Mouse (Mus musculus) ES-E14 (cell line): ENCODE results near the gene Htr3b. TPM values are rescaled to one million over a fixed set of nuclear protein-coding genes. Genes with fewer than 3 reads are reported as not detected.
A peak's percentile ranks its signal among the peaks of the same experiment; 100 is the strongest.

Experiments
- DNase-seq: peaks from one replicate; pipeline ENCODE4 v3.0.0-alpha.2; 2013; ENCODE audit warnings: low read depth, low spot score
- H3K27ac ChIP-seq: 2 replicates; pipeline ENCODE4 v1.5.1; 2012; ENCODE audit warnings: low read depth, mild to moderate bottlenecking, low read length, moderate library complexity, mixed read lengths; ENCODE audit not compliant: poor library complexity, insufficient read depth, severe bottlenecking
- H3K36me3 ChIP-seq: 2 replicates; pipeline ENCODE4 v1.6.1; 2012; ENCODE audit warnings: mild to moderate bottlenecking, low read length, moderate library complexity, mixed read lengths; ENCODE audit not compliant: control insufficient read depth, poor library complexity, insufficient read depth, severe bottlenecking
- H3K4me1 ChIP-seq, 2 experiments: fragments of 150-350 bp in 1 of 2; sonication (generic) in 1 of 2; 2 replicates each; pipeline ENCODE4 v1.6.1; 2012; ENCODE audit warnings: low read length in 2 of 2, mild to moderate bottlenecking in 1 of 2, mixed read lengths in 1 of 2; ENCODE audit not compliant: control insufficient read depth in 2 of 2, insufficient read depth in 2 of 2, poor library complexity in 1 of 2
- H3K4me3 ChIP-seq, 2 experiments: fragments of 150-350 bp in 1 of 2; sonication (generic) in 1 of 2; 2 replicates each; pipeline ENCODE4 v1.5.1; 2012; ENCODE audit warnings: low read length in 2 of 2, low read depth in 1 of 2, mild to moderate bottlenecking in 1 of 2, mixed read lengths in 1 of 2; ENCODE audit not compliant: insufficient read depth in 1 of 2, poor library complexity in 1 of 2, severe bottlenecking in 1 of 2
- H3K9ac ChIP-seq: 2 replicates; pipeline ENCODE4 v1.6.1; 2012; ENCODE audit warnings: low read depth, mild to moderate bottlenecking, low read length, mixed read lengths; ENCODE audit not compliant: poor library complexity, insufficient read depth, severe bottlenecking
- H3K9me3 ChIP-seq: fragments of 150-350 bp; sonication (generic); 2 replicates; pipeline ENCODE4 v1.6.1; 2012; ENCODE audit warnings: low read depth, mild to moderate bottlenecking, low read length; ENCODE audit not compliant: control insufficient read depth, insufficient read depth
- CHD2 ChIP-seq: IDR thresholded peaks from 2 replicates; pipeline ENCODE4 v1.6.1; 2014; ENCODE audit warnings: mild to moderate bottlenecking, low read depth, low read length, inconsistent platforms
- HCFC1 ChIP-seq: IDR thresholded peaks from 2 replicates; pipeline ENCODE4 v1.6.1; 2012; ENCODE audit warnings: low read length, inconsistent platforms, borderline replicate concordance; ENCODE audit not compliant: insufficient read depth
- MAFK ChIP-seq: IDR thresholded peaks from 2 replicates; pipeline ENCODE4 v1.6.1; 2014; ENCODE audit warnings: mild to moderate bottlenecking, low read depth, low read length, inconsistent platforms; ENCODE audit not compliant: insufficient read depth
- ZC3H11A ChIP-seq: IDR thresholded peaks from 2 replicates; pipeline ENCODE4 v1.6.1; 2012; ENCODE audit warnings: low read depth, mild to moderate bottlenecking, inconsistent platforms, low read length, borderline replicate concordance
- ZNF384 ChIP-seq: IDR thresholded peaks from 2 replicates; pipeline ENCODE4 v1.6.1; 2012; ENCODE audit warnings: low read depth, low read length, inconsistent platforms
- in situ Hi-C, 2 experiments: fragments of 600-800 bp; cut with MboI; formaldehyde crosslinking; loops; one replicate each; pipeline ENCODE4 v1.15.1; 2025; ENCODE audit warnings: low sequenced_read_pairs in 2 of 2, inconsistent platforms in 1 of 2; ENCODE audit not compliant: unreplicated experiment in 2 of 2
- total RNA-seq: library from RNA; depleted of rRNA; stranded (reverse); fragments of 300-350 nt; gene quantifications from 2 replicates; pipeline ENCODE4 v1.2.3, GENCODE M21; 2012

Gene Htr3b
- total RNA-seq, 1 experiment: not detected

DNA sequence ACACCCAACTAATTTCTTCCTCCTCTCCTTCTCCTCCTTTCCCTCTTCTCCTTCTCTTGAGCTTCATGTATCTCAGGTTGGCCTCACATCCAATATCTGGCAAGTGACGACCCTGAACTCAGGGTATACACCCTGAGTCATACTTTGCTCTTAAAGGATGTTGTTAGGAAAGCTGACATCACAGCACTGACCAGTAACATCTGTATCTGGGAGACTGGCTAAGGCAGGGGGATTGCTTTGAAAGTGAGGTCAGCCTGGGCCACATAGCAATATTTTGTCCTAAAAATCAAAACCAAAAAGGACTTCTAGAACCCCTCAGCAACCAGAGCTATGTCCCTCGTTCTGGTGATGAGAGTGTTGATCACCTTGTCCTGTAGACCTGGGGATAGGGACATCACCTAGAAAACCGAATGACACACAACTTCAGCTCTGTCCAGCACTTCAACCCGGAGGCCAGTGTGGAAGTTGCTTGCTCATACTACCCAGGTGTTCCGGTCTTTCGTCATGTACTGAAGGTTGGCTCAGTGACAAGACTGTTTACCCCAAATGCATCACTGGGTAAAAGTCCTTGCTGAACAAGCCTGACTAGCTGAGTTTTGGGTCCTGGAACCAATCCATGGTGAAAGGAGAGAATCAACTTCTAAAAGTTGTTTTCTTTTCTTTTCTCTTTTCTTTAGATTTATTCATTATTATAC, 12.0 kb upstream of the Htr3b start:
- Histone ChIP-seq H3K4me1 (peaks cover 3 to 15% of the 10 kb centered on the region in 2 experiments; a peak in 2 of 4 replicates), H3K9me3 (no peaks in the 10 kb centered on the region), H3K4me3 (no peak overlapping the region), H3K36me3 (no peaks in the 10 kb centered on the region), H3K27ac (no peak overlapping the region), H3K9ac (no peak overlapping the region)
- in situ Hi-C loops: no loop called here
- TF ChIP-seq ZNF384 (no peak), ZC3H11A (no peak), CHD2 (no peak), MAFK (no peak), HCFC1 (no peak)
- DNase-seq: no peak

DNA sequence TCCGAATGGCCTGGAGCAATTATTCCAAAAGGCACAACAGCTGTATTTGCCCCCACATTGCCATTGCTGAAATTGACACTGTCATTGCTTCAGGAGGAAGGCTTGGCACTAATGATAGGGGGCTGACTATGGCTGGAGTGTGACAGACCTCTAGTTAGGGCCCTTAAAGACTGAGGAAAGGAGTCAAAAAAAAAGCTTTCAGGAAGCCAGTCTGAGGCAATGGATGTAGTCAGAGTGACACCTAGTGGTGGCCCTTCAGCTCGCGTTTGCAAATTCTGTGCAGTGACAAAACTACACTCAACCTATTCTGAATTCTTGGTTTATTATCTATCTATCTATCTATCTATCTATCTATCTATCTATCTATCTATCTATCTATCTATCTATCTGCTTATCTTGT, 7.7 kb upstream of the Htr3b start:
- no peak for DNase-seq
- in situ Hi-C loops: loop anchor here in 1 of 2 experiments (25.0 kb wide), 1 partner anchor 310 kb away; no protein-coding TSS in a partner anchor
- Histone ChIP-seq H3K4me3 (no peak overlapping the region), H3K9ac (no peak overlapping the region), H3K9me3 (no peaks in the 10 kb centered on the region), H3K27ac (no peak overlapping the region), H3K4me1 (0 out of 4 replicates have a peak, but pooled peaks cover 0 to 3% of the 10 kb centered on the region in 2 experiments), H3K36me3 (no peaks in the 10 kb centered on the region)
- TF ChIP-seq ZC3H11A (peak; percentile 68), MAFK (no peak), CHD2 (no peak), HCFC1 (no peak), ZNF384 (peak; percentile 73)

DNA sequence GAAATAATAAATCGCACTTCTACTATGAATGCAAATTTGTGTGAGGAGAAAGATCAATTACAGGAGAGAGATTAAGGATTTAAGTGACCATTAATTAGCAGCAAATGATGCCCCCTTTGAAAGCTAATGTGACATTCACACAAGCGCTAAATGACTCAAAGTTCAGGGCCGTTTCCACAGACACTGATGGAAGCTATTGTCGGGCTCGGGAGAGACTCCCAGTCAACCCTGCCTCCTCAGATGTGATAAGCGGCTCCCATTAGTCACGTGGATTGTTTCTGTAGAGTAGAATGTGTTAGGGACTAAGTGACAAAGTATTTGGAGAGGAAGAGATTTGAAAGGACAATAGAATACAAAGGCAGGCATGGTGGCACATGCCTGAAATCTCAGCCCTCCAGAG, 2.7 kb downstream of the Htr3b start:
- Histone ChIP-seq H3K36me3 (no peaks in the 10 kb centered on the region), H3K9ac (no peak overlapping the region), H3K27ac (no peak overlapping the region), H3K4me3 (no peak overlapping the region), H3K4me1 (peaks cover 3 to 5% of the 10 kb centered on the region in 2 experiments; a peak in 1 of 4 replicates), H3K9me3 (no peaks in the 10 kb centered on the region)
- no peak for TF ChIP-seq ZC3H11A
- in situ Hi-C loops: loop anchor here (10.0 to 25.0 kb wide), 2 partner anchors 297 to 300 kb away; no protein-coding TSS in a partner anchor
- DNase-seq: no peak

GRCm38 (mm10) chr9:48961314-48961713, 3.5 kb downstream of the Htr3b start:
- Histone ChIP-seq H3K27ac (no peak overlapping the region), H3K9me3 (no peaks in the 10 kb centered on the region), H3K4me3 (no peak overlapping the region), H3K9ac (no peak overlapping the region), H3K36me3 (no peaks in the 10 kb centered on the region), H3K4me1 (peaks cover 3 to 5% of the 10 kb centered on the region in 2 experiments; a peak in 1 of 4 replicates)
- in situ Hi-C loops: loop anchor here (10.0 to 25.0 kb wide), 2 partner anchors 297 to 299 kb away; no protein-coding TSS in a partner anchor
- peak; percentile 56 for DNase-seq
- peak; percentile 71 for TF ChIP-seq ZNF384
- TF ChIP-seq ZC3H11A: no peak
- TF ChIP-seq HCFC1: no peak
- TF ChIP-seq MAFK: no peak

GRCm38 (mm10) chr9:48947565-48947964, 17.2 kb downstream of the Htr3b start:
- no peaks in the 10 kb centered on the region for H3K9me3 ChIP-seq
- no peaks in the 10 kb centered on the region for H3K36me3 ChIP-seq
- in situ Hi-C loops: no loop called here

More at GRCm38 (mm10) chr9:48947565-48947964, 17.2 kb downstream of the Htr3b start:
- Histone ChIP-seq H3K4me3 (no peak overlapping the region), H3K9ac (no peak overlapping the region), H3K27ac (no peak overlapping the region), H3K4me1 (no peaks in the 10 kb centered on the region)
- DNase-seq: no peak
- TF ChIP-seq CHD2 (no peak), ZC3H11A (no peak), MAFK (no peak), HCFC1 (no peak), ZNF384 (no peak)
